Mouse (Mus musculus) CD4-positive naive resting alpha-beta T cell, adult 57 days (primary cell): ENCODE data around the gene Npas1. TPM values are rescaled to one million over a fixed set of nuclear protein-coding genes. Genes with fewer than 3 reads are reported as not detected.

Experiments
- total RNA-seq: library from RNA; stranded (reverse); gene quantifications from one replicate; pipeline ENCODE4 v1.2.4, GENCODE M21; 2023

Gene Npas1
- not detected for total RNA-seq

DNA sequence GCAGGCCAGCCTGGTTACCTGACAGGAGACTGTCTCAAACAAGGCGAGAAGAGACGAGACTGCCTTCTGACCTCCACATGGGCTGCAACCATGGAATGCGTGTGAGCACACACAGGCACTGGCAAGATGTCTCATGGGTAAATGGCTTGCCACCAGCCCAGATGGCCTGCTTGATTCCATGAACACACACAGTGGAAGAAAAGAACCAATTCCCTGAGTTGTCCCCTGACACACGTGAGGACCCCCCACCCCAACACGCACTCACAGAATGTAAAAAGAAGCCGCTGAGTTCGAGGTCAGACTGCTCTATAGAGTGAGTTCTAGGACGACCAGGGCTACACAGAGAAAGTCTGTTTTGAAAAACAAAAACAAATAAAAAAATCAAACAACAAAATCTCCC is at the start of gene Npas1:
Npas1 (minus strand) TSS at position 101 of the 400 bp plus-strand sequence.

DNA sequence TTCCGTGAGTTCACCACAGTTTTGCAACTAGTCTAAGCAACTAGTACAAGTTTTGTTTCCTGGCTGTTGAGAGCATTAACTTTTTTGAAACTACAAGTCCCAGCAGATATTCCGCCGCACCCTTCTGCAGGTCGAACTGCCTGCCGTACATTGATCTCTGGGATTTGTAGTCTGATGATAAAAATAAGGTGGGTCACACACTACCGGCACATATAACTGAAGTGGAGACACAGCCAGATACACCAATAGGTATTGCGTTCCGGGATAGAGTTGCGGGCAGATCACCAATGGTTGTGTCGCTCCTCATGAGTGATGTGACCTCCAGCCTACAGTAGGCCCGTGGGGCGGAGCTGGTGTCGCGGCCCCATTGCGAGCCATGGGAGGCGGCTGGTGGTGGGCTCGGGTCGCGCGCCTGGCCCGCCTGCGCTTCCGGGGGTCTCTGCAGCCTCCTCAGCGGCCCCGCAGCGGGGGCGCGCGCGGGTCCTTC is 24.9 kb downstream of the Npas1 start, which contains the start of gene Tmem160:
Tmem160 (plus strand) TSS at position 193 of the 487 bp plus-strand sequence.

Other genes starting within 250 kb of the Npas1 start
- gene C5ar2, start 233.6 kb downstream of the Npas1 start, total RNA-seq, result 0.21 TPM
- 0.38 TPM for gene C5ar1, start 218.2 kb downstream of the Npas1 start, total RNA-seq
- gene Inafm1, start 204.1 kb downstream of the Npas1 start, total RNA-seq, result 37.6 TPM
- gene Ccdc9, start 190.9 kb downstream of the Npas1 start, total RNA-seq, result 347 TPM
- 71.4 TPM for gene Bbc3, start 169.3 kb downstream of the Npas1 start, total RNA-seq
- gene Sae1, start 89.9 kb downstream of the Npas1 start, total RNA-seq, result 50.6 TPM
- 83.4 TPM for gene Zc3h4, start 76.8 kb downstream of the Npas1 start, total RNA-seq
- 40.0 TPM for gene Tmem160, start 24.9 kb downstream of the Npas1 start, total RNA-seq
- gene Arhgap35, start 137.3 kb upstream of the Npas1 start, total RNA-seq, result 20.2 TPM
- gene Ceacam15, start 198.0 kb upstream of the Npas1 start, total RNA-seq, result not detected
- gene Ceacam9, start 244.2 kb upstream of the Npas1 start, total RNA-seq, result not detected